Mouse (Mus musculus) MEL (cell line): ENCODE results near the gene Ksr1.

Experiments used
- CHD1 ChIP-seq: IDR thresholded peaks from 2 replicates; pipeline ENCODE4 v1.6.1; 2012; ENCODE audit warnings: low read depth, mild to moderate bottlenecking, inconsistent platforms, low read length, improper control_type of control experiment
- CTCF ChIP-seq, 3 experiments: IDR thresholded peaks in 2 of 3; conservative IDR thresholded peaks in 1 of 3; 2 replicates each; pipeline ENCODE4 v1.5.1; 2011 to 2012; ENCODE audit warnings: low read length in 3 of 3, low read depth in 2 of 3, mild to moderate bottlenecking in 2 of 3, improper control_type of control experiment in 1 of 3, inconsistent platforms in 1 of 3, mixed read lengths in 1 of 3, moderate library complexity in 1 of 3; ENCODE audit not compliant: control insufficient read depth in 1 of 3, insufficient read depth in 1 of 3, poor library complexity in 1 of 3, severe bottlenecking in 1 of 3
- ELF1 ChIP-seq: IDR thresholded peaks from 2 replicates; pipeline ENCODE4 v1.6.1; 2014; ENCODE audit warnings: low read depth, mild to moderate bottlenecking, inconsistent platforms, low read length, improper control_type of control experiment, moderate library complexity
- JUND ChIP-seq: IDR thresholded peaks from 2 replicates; pipeline ENCODE4 v1.6.1; 2011; ENCODE audit warnings: low read depth, mild to moderate bottlenecking, improper control_type of control experiment, low read length
- KAT2A ChIP-seq: conservative IDR thresholded peaks from 2 replicates; pipeline ENCODE4 v1.6.1; 2012; ENCODE audit warnings: low read depth, low read length, improper control_type of control experiment, inconsistent platforms
- MAX ChIP-seq: IDR thresholded peaks from 2 replicates; pipeline ENCODE4 v1.6.1; 2011; ENCODE audit warnings: low read length, improper control_type of control experiment
- MEF2A ChIP-seq: IDR thresholded peaks from 2 replicates; pipeline ENCODE4 v1.6.1; 2014; ENCODE audit warnings: low read depth, mild to moderate bottlenecking, inconsistent platforms, low read length, improper control_type of control experiment; ENCODE audit not compliant: poor library complexity, insufficient replicate concordance, severe bottlenecking; ENCODE audit errors: extremely low read depth
- MYC ChIP-seq: IDR thresholded peaks from 2 replicates; pipeline ENCODE4 v1.6.1; 2011; ENCODE audit warnings: low read depth, mild to moderate bottlenecking, low read length, improper control_type of control experiment, moderate library complexity
- POLR2A ChIP-seq, 2 experiments: IDR thresholded peaks; 2 replicates each; pipeline ENCODE4 v1.6.1; 2011 to 2012; ENCODE audit warnings: low read length in 2 of 2, mild to moderate bottlenecking in 2 of 2, control low read depth in 1 of 2, improper control_type of control experiment in 1 of 2, low read depth in 1 of 2, moderate library complexity in 1 of 2; ENCODE audit not compliant: control insufficient read depth in 1 of 2, insufficient read depth in 1 of 2, poor library complexity in 1 of 2
- POLR2AphosphoS5 ChIP-seq: IDR thresholded peaks from 2 replicates; pipeline ENCODE4 v1.6.1; 2012; ENCODE audit warnings: low read depth, borderline replicate concordance, mild to moderate bottlenecking, inconsistent platforms, low read length, moderate library complexity, mixed read lengths
- SIN3A ChIP-seq: IDR thresholded peaks from 2 replicates; pipeline ENCODE4 v1.6.1; 2012; ENCODE audit warnings: low read length, improper control_type of control experiment, inconsistent platforms
- SMC3 ChIP-seq: IDR thresholded peaks from 2 replicates; pipeline ENCODE4 v1.6.1; 2011; ENCODE audit warnings: low read depth, low read length, improper control_type of control experiment
- TBP ChIP-seq: IDR thresholded peaks from 2 replicates; pipeline ENCODE4 v1.8.0; 2011; ENCODE audit warnings: low read depth, low read length, improper control_type of control experiment
- USF2 ChIP-seq, 2 experiments: IDR thresholded peaks; 2 replicates each; pipeline ENCODE4 v1.6.1; 2011 to 2012; ENCODE audit warnings: improper control_type of control experiment in 2 of 2, low read length in 2 of 2, borderline replicate concordance in 1 of 2, inconsistent platforms in 1 of 2, low read depth in 1 of 2, mild to moderate bottlenecking in 1 of 2; ENCODE audit not compliant: insufficient read depth in 1 of 2

DNA sequence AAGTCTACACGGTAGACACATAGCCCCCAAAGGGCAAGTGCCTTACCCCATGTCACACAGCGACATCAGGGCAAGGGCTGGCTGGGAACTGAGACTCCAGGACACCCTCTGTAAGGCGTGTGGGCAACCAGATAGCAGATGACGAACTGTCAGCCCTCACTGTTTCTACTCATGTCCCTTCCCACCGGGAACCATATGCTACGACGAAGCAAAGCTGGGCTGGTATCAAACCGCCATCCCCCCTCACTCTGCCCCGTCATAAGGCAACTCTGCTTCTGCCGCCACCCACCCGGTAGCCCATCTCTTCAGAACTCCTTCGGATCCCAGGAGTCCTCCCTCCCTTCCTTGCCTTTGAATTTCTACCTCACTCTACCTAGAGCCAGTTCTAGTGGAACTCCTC lies 108.7 kb downstream of the Ksr1 start:
- TF ChIP-seq CTCF (IDR thresholded peaks at IDR 0.05 in 2 of 3, conservative IDR thresholded peaks at IDR 0.05 in 1 of 3; ENCODE audit: control insufficient read depth in 1 of 3, insufficient read depth in 1 of 3, low read depth in 2 of 3, low read length in 3 of 3, poor library complexity in 1 of 3, severe bottlenecking in 1 of 3) (no peak), CHD1 (no peak), POLR2A (IDR thresholded peaks at IDR 0.05; ENCODE audit: control insufficient read depth in 1 of 2, insufficient read depth in 1 of 2, low read depth in 1 of 2, low read length in 2 of 2, poor library complexity in 1 of 2) (no peak), TBP (no peak), JUND (no peak), SIN3A (no peak), USF2 (IDR thresholded peaks at IDR 0.05; ENCODE audit: borderline replicate concordance in 1 of 2, insufficient read depth in 1 of 2, low read depth in 1 of 2, low read length in 2 of 2) (no peak), POLR2AphosphoS5 (no peak), MEF2A (no peak), SMC3 (no peak), KAT2A (no peak), MAX (no peak), ELF1 (no peak), MYC (no peak)
